Comparison of ENCODE assay signal across 7 mouse cellular contexts in genomic region chr1:165707640-165708322, GRCm38 (mm10). TPM values are rescaled to one million over a fixed set of nuclear protein-coding genes. Genes with fewer than 3 reads are reported as not detected.
DNase-seq lines count a peak whose midpoint lies in the region; ATAC-seq lines count a peak whose summit lies in the region.

No protein-coding gene starts in this region.

- ATAC-seq in activated CD4-positive, CD25-positive, alpha-beta regulatory T cell, adult 4 months: peak; percentile 6
- peak; percentile 55 for ATAC-seq in granulocyte monocyte progenitor cell, adult 5-6 weeks (replicated peaks; ENCODE audit: poor library complexity, severe bottlenecking)
- peak; percentile 88 for ATAC-seq in intestine, embryonic 16.5 days
- peak; percentile 46; the same call in 1 of the 2 replicates for ATAC-seq in neural tube, embryonic 14.5 days (ENCODE audit: low read depth)

- no peaks in the 10 kb centered on the region for H3K27me3 ChIP-seq in intestine, embryonic 16.5 days (replicated peaks; ENCODE audit: control insufficient read depth, insufficient read depth, low read length)
- no peaks in the 10 kb centered on the region for H3K27me3 ChIP-seq in neural tube, embryonic 14.5 days (ENCODE audit: control insufficient read depth, insufficient read depth, low read length)

- no peaks in the 10 kb centered on the region for H3K9me3 ChIP-seq in intestine, embryonic 16.5 days (ENCODE audit: control insufficient read depth, low read length)
- no peaks in the 10 kb centered on the region for H3K9me3 ChIP-seq in neural tube, embryonic 14.5 days (ENCODE audit: control insufficient read depth, low read length)

- peak overlapping the region; percentile 87 for H3K4me2 ChIP-seq in intestine, embryonic 16.5 days (ENCODE audit: low read depth, low read length)
- H3K4me2 ChIP-seq in neural tube, embryonic 14.5 days (ENCODE audit: low read depth, low read length): peak overlapping the region; percentile 99

- H3K27ac ChIP-seq in intestine, embryonic 16.5 days (ENCODE audit: low read length): peak overlapping the region; percentile 74
- H3K27ac ChIP-seq in neural tube, embryonic 14.5 days (ENCODE audit: low read depth, low read length): 0 out of 2 replicates have a peak overlapping the region, but pooled peaks have one; percentile 16

- no peaks in the 10 kb centered on the region for H3K36me3 ChIP-seq in intestine, embryonic 16.5 days (ENCODE audit: control insufficient read depth, insufficient read depth, low read length)
- no peaks in the 10 kb centered on the region for H3K36me3 ChIP-seq in neural tube, embryonic 14.5 days (ENCODE audit: control insufficient read depth, insufficient read depth, low read length)

- peak overlapping the region; percentile 75 for H3K4me3 ChIP-seq in intestine, embryonic 16.5 days (ENCODE audit: low read length)
- H3K4me3 ChIP-seq in neural tube, embryonic 14.5 days (ENCODE audit: low read depth, low read length): peak overlapping the region; percentile 52

- DNase-seq in cerebellum, postnatal 25 days: peak; percentile 32 to 57
- DNase-seq in lung, adult 18-20 months: peak; percentile 79 to 82
- DNase-seq in thymus, postnatal 4 days: peak; percentile 78

- under 1% methylated on average over 46 of the region's 47 CpGs for WGBS in intestine, embryonic 16.5 days
- WGBS in neural tube, embryonic 14.5 days: under 1% methylated on average over 47 of the region's 47 CpGs

- peaks cover 26% of the 10 kb centered on the region for H3K4me1 ChIP-seq in intestine, embryonic 16.5 days (ENCODE audit: control insufficient read depth, insufficient read depth, low read length)
- H3K4me1 ChIP-seq in neural tube, embryonic 14.5 days (ENCODE audit: control insufficient read depth, insufficient read depth, low read length): no peaks in the 10 kb centered on the region; the same call in 1 of the 2 replicates

- peak overlapping the region; percentile 84 for H3K9ac ChIP-seq in intestine, embryonic 16.5 days (ENCODE audit: low read depth, low read length)
- peak overlapping the region; percentile 66 for H3K9ac ChIP-seq in neural tube, embryonic 14.5 days (replicated peaks; ENCODE audit: low read depth, low read length)

RNA-seq across cellular contexts. Expression of gene Rcsd1, which starts 1.8 kb away (rescaled TPM):
- 100 to 1,000 TPM; 110 to 112 TPM for polyA plus RNA-seq in activated CD4-positive, CD25-positive, alpha-beta regulatory T cell, adult 4 months (2017; shearing (Covaris generic))
- total RNA-seq in granulocyte monocyte progenitor cell, adult 5-6 weeks (2014; fragmentation: Nextera tagmentation): 68.0 and 79.0 TPM in 2 replicates
- total RNA-seq in granulocyte monocyte progenitor cell, adult 5-6 weeks (2017): 99.9 and 116 TPM in 2 replicates
- 28.7 and 32.4 TPM in 2 replicates for polyA plus RNA-seq in intestine, embryonic 16.5 days (2015; fragmentation: Nextera tagmentation; extraction: Ambion mirVana)
- polyA plus RNA-seq in neural tube, embryonic 14.5 days (2014; fragmentation: Nextera tagmentation; extraction: Ambion mirVana): 2.1 and 8.2 TPM in 2 replicates

RNA-seq across cellular contexts. Expression of gene Creg1, which starts 55.8 kb away (rescaled TPM):
- 10 to 100 TPM; 24.1 to 24.2 TPM for polyA plus RNA-seq in activated CD4-positive, CD25-positive, alpha-beta regulatory T cell, adult 4 months (2017; shearing (Covaris generic))
- 133 and 240 TPM in 2 replicates for total RNA-seq in granulocyte monocyte progenitor cell, adult 5-6 weeks (2014; fragmentation: Nextera tagmentation)
- total RNA-seq in granulocyte monocyte progenitor cell, adult 5-6 weeks (2017): 110 and 206 TPM in 2 replicates
- polyA plus RNA-seq in intestine, embryonic 16.5 days (2015; fragmentation: Nextera tagmentation; extraction: Ambion mirVana): 122 and 142 TPM in 2 replicates
- polyA plus RNA-seq in neural tube, embryonic 14.5 days (2014; fragmentation: Nextera tagmentation; extraction: Ambion mirVana): 39.7 and 43.0 TPM in 2 replicates

Comparison
In these comparisons a context has a peak if more than half of its experiments do, and no peak if none do; other contexts are left out.
1. Peak in every context shown above with its lines: DNase-seq, ATAC-seq, H3K4me3 ChIP-seq and H3K27ac ChIP-seq.
2. ATAC-seq: peak in every context shown above with its lines; median percentile 88 in intestine, embryonic 16.5 days; 55 in granulocyte monocyte progenitor cell, adult 5-6 weeks; 46 in neural tube, embryonic 14.5 days; 6 in activated CD4-positive, CD25-positive, alpha-beta regulatory T cell, adult 4 months.